Mouse (Mus musculus): ENCODE measurements around the gene Wdr89. TPM values are rescaled to one million over a fixed set of nuclear protein-coding genes. Genes with fewer than 3 reads are reported as not detected.

Gene Wdr89
- total RNA-seq, 2 experiments from 2014 or later, result 3.7 to 4.7 TPM

DNA sequence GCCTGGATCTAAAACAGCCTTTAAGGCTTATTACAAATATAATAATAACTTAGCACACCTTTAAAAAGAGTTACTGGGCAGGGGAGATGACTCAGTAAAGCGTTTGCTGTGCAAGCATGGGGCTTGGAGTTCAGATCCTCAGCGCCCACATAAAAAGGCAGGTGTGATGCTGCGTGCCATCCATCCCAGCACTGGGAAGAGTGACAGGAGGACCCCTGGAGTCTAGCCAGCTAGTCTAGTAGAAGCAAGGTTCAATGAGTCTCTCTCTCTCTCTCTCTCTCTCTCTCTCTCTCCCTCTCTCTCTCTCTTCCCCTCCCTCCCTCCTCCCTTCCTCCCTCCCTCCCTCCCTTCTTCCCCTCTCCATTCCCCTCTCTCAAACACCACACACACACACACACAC lies 53.8 kb downstream of the Wdr89 start:
- no peak for DNase-seq

DNA sequence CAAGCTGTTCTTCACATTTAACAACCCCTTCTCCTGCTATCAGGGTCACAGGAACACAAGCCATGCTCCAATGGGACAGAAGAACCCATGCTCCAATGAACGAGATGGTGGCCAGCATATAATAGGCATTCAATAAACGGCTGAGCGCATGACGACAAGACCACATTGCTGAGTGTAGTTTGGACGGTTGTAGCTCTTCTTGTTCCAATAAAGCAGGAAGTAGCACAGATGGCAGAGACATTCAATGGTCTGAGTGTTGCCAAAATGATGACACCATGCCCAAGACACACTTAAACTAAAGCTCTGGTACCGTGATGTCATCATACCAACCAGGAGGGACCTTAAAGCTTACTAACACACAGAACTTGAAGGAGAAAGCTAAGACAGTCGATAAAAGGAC lies 56.6 kb downstream of the Wdr89 start:
- no peak for DNase-seq

DNA sequence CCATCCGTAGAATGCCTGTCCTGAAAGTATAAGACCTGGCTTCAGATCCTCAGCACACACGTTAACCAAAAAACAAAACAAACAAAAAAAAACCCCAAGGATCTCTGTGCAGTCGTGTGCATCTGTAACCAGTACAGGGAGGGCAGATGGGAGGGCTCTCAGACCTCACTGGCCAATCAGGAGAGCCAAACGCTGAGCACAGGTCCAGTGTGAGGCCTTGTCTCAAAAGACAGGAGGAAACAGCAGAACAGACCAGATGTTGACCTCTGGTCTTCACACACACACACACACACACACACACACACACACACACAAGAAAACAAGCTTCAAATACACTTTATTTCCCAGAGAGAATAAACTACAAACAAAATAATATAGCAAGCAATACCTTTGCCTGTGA lies 69.8 kb downstream of the Wdr89 start:
- DNase-seq, result peak; percentile 68 to 74

DNA sequence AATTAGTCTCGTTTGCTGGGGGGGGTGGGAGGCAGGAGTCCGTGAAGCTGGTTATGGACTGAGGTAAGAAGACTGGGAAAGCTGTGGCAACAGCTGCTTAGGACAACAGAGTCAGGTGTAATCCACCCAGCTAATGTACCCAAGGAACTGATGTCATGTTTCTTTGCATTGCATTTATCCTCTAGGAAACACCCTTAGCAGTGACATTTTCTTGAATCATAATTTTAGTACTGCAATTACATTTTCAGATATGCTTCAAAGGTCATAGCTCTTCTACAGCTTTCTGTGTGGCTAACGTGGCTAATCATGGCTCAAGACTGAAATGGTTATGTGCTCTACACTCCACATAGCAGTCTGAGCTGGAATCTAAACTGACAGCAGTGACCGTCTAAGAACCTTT lies 70.3 kb downstream of the Wdr89 start:
- no peak for DNase-seq

DNA sequence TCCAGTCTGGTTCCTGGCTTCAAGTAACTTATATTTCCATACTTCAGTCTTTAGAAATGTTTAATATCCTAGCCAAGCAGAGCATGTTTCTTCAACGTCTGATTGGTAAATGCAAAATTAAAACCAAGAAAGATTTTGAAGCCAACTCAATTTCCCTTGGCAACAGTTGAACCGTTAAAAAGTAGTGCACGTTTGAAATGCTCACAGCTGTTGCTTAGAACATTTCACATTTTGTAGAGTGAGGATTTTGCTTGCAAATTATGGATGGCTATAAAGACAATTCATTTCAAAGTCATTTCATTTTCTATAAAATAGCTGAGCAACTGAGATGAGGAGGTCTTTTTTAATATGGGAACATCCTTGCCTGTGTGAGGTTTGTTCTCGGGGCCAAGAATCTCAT lies 71.6 kb downstream of the Wdr89 start:
- no peak for DNase-seq

DNA sequence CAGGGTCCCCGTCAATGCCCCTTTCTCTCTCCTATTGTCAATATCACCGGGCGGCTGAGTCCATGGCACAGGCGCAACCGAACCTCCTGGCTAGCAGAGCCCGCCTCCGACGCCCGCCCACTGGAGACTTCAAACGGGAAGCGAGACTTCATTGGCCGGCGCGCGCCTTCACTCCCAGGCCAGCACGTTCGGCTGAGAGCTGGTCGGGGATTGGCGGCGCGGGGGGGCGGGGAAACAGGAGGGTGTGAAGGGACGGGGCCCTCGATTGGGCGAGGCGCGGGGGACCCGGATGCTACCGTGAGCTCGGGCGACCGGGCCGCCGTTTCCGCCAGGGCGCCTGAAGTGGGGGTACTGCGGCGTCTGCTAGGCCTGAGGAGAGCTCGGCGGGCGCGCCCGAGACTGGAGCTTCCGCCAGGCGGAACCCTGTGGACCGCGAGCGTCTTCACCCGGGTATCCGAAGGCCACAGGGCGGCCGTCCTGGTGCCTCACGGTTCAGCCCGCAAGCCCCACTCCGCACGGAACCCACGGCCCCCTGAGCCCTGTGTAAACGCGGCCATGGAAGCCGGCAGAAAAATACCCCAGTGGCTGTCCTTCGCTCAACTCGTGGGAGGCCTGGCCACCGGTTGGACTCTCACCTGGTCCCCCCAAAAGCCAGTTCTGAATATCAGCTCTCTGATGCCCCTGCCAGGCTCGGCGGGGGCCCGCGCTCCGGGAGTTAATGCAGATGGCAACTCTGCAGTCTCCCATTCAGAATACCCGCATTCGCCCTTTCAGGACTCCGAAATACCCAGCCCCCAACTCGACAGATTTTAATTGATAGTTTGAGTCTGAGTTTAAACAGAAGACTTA lies 73.0 kb downstream of the Wdr89 start, which contains the start of gene Ppp2r5e:
TSS of gene Ppp2r5e (minus strand) at position 92 of the 849 bp plus-strand sequence.
- DNase-seq, result peak; percentile 99 to 100

DNA sequence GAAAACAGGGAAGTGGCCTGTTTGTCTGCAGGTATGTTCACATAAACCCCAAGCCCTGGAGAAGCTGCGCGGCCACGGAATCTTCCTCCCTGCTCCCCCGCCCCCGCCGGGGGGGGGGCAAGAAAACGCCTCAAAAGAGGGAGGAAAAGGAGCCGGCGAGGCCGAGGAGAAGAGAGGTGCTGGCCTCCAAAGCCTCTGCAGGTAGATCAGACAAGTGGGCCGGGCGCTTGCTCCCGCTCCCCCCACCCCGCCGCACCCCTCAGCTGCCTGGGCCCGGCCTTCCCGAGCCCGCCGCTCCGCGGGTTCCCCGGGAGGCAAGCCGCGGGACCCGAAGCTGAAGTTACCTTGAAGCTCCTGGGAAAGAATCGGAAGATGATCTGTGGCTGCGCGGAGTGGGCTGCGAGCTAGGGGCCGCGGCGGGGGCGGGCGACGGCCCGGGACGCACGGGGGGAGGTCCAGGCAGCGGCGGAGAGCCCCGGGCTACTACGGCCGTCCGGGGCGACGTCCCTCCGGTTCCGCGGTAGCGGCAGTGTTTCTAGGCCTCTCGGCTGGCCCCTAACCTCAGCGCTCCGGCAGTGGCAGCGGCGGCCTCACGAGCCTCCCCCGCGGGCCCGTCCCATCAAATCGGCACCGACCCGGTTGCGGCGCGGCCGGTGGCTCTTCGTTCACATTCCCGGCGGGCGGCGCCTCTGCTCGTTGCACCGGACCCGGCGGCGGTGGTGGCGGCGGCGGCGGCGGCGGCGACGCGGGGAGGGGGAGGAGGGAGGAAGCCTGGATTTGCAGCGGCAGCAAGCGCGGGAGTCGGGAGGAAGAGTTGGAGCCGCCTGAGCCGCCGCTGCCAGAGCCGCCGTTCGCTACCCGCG lies 73.8 kb downstream of the Wdr89 start:
- DNase-seq, result peak; percentile 43 to 61

DNA sequence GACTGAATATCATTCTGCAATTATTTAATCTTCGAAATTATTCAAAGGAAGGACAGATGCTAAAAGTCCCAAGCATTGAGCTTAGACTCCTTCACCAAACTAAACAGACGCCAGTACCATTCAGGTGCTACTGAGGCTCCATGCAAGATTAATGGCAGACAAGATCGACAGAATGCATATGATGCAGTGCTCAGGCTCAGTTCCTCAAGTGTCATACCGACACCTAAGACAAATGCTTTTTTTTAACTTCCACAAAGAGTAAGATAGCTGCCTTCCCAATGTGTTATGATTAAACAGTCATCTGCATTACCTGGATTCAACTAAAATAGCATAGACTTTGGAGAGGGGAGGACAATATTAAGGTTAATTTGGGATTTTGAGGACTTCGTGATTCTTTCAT lies 74.9 kb downstream of the Wdr89 start:
- no peak for DNase-seq

DNA sequence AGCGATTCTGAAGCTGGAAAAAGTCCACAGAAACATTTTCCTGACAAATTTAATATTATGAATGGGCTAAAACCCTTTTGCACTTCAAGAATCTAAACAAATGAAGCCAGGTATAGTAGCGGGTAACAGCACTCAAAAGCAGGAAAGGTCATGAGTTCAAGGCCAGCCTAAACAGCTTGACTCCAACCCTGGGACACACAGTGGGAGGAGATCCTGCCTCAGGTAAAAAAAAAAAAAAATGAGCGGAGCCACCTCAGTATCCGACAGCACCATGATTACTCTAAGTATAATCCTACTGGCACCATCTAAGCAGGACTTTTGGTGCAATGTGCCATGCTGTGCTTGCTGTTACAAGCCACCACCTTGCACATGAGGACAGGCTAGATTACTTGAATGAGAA lies 75.5 kb downstream of the Wdr89 start:
- DNase-seq, result no peak

DNA sequence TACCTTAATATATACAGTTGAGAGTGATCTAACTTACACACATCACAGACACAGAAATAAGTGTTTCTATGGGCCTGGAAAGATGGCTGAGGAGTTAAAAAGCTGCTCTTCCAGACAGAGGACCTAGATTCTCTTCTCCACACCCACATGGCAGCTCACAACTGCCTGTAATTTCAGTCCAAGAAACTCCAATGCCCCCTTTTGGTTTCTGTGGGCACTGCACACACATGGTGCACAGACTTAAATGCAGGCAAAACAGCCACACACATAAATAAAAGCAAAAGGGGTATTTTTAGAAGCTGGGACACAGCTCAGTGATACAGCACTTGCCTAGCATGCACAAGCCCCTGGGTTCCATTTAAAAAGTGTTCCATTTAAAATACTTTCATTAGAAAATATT lies 81.8 kb downstream of the Wdr89 start:
- no peak for DNase-seq

DNA sequence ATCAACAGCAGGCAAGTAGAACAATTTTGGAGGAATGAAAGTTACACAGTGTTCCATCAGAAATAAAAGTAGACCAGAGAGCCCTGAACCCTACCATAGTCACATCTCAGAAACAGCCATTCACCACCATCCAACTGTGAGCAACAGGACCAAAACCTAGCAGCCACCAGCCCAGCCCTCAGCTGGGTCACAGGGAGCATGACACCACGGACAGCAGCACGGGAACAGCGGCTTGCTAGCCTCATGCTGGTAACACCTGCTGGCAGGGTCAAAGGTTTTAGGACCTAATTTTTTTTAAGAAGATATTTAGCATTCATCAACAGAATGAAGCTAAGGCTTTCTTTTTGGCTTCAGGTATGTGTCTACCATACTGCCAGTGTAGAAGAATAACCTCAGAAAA lies 85.6 kb downstream of the Wdr89 start:
- no peak for DNase-seq

Other genes with a start within 250 kb of the Wdr89 start
- 10 to 100 TPM; 50.2 to 50.8 TPM for gene Ppp2r5e, start 73.3 kb downstream of the Wdr89 start, total RNA-seq (2021)
- 100 to 1,000 TPM; 120 to 197 TPM for gene Sgpp1, start 66.2 kb upstream of the Wdr89 start, total RNA-seq (2021)
- 10 to 100 TPM; 40.6 to 46.1 TPM for gene Syne2, start 148.6 kb upstream of the Wdr89 start, total RNA-seq (2021)